Mouse (Mus musculus) forebrain, embryonic 10.5 days (tissue): Measurements from ENCODE around the gene Inpp5e. TPM values are rescaled to one million over a fixed set of nuclear protein-coding genes. Genes with fewer than 3 reads are reported as not detected.

Experiments used
- DNase-seq: peaks from one replicate; pipeline ENCODE4 v3.0.0-alpha.2; 2017; ENCODE audit warnings: low spot score; ENCODE audit errors: extremely low spot score
- H3K27ac ChIP-seq: fragments of 300-500 bp; sonication (generic); 2 replicates; pipeline ENCODE4 v1.5.1; 2016; ENCODE audit warnings: mild to moderate bottlenecking
- H3K27me3 ChIP-seq: fragments of 300-500 bp; sonication (generic); 2 replicates; pipeline ENCODE4 v1.6.1; 2016; ENCODE audit warnings: mild to moderate bottlenecking; ENCODE audit not compliant: poor library complexity, severe bottlenecking
- H3K36me3 ChIP-seq: fragments of 300-500 bp; sonication (generic); replicated peaks from 2 replicates; pipeline ENCODE4 v1.6.1; 2016; ENCODE audit warnings: mild to moderate bottlenecking, moderate library complexity
- H3K4me1 ChIP-seq: fragments of 300-500 bp; sonication (generic); 2 replicates; pipeline ENCODE4 v1.6.1; 2016
- H3K4me3 ChIP-seq: fragments of 300-500 bp; sonication (generic); 2 replicates; pipeline ENCODE4 v1.5.1; 2016; ENCODE audit warnings: mild to moderate bottlenecking, moderate library complexity
- H3K9me3 ChIP-seq: fragments of 300-500 bp; sonication (generic); 2 replicates; pipeline ENCODE4 v1.6.1; 2016; ENCODE audit warnings: mild to moderate bottlenecking, moderate library complexity
- WGBS: fragments of 180-500 bp; shearing (Covaris S2); methylation state at CpG from one replicate; pipeline ENCODE4 v1.1.7; 2016; 5-methylcytosine and 5-hydroxymethylcytosine counted together
- polyA plus RNA-seq: library from polyadenylated mRNA; unstranded; fragments of >200 nt; fragmentation: Nextera tagmentation; extraction: Ambion mirVana; gene quantifications from 2 replicates; pipeline ENCODE4 v1.2.1, GENCODE M21; 2016

Inpp5e gene
- polyA plus RNA-seq: 24.6 and 25.5 TPM in 2 replicates

DNA sequence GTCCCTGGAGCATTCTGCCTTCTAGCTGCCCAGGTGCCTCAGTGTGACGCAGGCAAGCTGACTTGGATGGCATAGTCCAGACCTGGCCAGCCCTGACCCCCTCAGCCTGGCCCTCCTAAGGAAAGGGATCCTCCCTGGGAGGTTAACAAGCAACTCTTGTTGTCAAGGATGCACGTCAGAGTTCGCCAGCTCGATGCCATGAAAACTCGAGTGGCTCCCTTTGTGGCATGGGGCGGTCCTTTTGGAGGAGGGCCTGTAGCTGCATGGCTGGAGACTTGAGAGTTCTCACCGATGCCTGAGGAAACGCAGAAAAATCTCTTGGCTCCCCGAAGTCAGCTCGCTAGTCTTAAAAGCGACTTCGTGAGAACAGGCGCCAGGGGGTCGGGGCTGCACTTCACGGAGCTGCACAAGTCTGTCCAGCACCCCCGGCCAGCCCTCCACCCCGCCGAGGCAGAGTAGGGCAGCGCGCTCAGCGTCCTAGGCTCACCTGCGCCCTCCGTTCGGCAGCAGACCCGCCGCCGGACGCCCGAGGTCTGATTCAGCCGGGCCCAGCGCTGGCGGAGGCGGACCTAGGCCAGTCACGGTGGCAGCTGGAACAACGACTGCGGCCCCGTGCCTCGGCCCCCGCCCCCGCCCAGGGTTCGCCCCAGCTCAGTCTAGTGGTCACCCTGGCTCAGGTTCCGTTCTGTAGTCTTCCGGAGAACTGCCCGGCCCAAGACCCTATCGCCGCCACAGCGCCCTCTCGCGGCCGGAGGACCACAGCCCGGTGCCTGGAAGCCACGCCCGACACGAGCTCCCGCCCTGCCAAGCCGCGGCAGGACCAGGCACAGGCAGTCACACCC, at the start of gene Inpp5e:
TSS of gene Inpp5e (minus strand) at position 689 of the 842 bp plus-strand sequence.
- Histone ChIP-seq H3K27me3 (no peaks in the 10 kb centered on the region), H3K36me3 (peaks cover 67% of the 10 kb centered on the region), H3K27ac (peak within 1 kb of the TSS; percentile 95), H3K9me3 (no peaks in the 10 kb centered on the region), H3K4me1 (peaks cover 49% of the 10 kb centered on the region), H3K4me3 (peak within 1 kb of the TSS; percentile 96)
- DNase-seq: peak; percentile 98
- under 1% methylated on average over 57 of the region's 57 CpGs for WGBS

DNA sequence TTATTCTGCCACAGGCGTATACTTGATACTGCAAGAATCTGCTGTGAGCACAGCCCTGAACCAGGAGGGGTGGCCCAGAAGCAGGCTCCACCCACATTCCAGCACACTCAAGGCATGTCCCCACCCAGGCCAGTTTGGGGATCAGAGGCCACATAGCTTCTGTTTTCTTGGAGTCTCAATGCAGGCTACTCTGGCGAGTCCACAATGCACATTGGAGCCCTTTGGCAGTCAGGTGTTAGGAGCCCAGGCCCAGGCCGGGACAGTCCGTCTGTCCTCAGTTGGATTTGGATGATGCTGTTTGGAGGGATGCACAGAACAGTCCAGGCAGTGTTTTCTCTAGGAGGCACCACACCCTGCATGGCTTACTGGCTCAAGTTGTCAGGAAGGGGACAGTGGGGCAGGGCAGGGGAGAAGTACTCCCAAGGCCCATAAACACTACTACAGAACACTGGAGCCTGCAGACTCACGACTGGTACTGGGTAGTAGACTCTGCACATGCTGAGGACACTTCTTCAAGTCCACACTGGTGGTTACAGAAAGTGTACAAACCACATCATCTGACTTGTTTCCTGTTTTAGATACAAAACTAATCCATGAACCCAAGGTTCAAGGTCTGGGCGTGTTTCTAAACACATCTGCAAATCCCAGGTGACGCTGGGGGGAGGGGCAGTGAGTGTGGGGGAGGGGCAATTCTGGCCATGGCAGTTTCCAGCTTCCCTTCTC, 49.6 kb upstream of the Inpp5e start:
- Histone ChIP-seq H3K9me3 (no peaks in the 10 kb centered on the region), H3K4me1 (peaks cover 29% of the 10 kb centered on the region), H3K36me3 (peaks cover 64% of the 10 kb centered on the region), H3K27me3 (no peaks in the 10 kb centered on the region), H3K27ac (peak overlapping the region; percentile 76), H3K4me3 (peak overlapping the region; percentile 14; the same call in 1 of the 2 replicates)
- 28% methylated on average over 7 of the region's 7 CpGs for WGBS
- peak; percentile 33 for DNase-seq

DNA sequence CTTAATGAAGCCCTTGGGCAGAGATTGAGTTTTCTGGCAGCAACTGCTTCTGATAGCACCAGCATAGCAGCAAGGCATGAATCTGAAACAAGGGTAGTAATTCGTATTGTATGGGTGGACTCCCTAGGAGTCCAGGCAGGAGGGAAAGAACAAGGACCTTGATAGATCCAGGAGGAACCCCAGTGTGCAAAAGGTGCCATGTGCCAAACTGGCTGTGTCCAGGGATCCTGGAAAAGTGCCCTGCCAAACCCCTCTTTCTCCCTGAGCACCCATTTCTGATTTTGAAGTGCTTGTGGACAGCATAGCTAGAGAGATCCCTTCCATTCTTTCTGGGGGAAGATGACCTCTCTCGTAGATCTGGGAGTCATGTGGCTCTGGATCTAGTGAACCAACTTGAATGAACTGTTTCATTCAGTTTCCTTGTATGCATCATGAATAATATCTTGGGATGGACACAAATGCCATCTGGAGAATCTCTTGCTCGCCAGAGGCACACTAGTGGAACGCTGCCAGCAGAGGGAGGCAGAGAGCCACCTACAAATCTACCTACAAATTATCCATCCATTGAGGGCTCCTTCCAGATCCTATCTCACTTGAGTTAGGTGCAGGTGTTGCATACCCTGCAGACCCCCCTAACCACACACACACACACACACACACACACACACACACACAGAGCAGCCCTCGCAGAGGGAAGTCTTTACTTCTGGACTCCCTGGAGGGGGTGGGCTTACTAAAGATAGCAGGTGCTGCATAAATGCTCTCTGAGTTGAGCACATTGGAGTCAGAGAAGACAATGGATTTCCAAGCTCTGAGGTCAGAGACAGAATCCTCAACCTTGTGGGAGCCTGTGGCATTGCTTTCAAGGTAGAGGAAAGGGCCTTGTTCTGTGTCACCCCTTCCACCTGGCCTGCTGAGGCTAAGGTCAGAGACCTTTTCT, 40.4 kb upstream of the Inpp5e start:
- no peaks in the 10 kb centered on the region for H3K9me3 ChIP-seq
- H3K4me1 ChIP-seq: peaks cover 27% of the 10 kb centered on the region
- 0 out of 2 replicates have a peak, but pooled peaks cover 2% of the 10 kb centered on the region for H3K36me3 ChIP-seq
- H3K27ac ChIP-seq: no peak overlapping the region; the same call in 1 of the 2 replicates
- 23% methylated on average over 5 of the region's 5 CpGs for WGBS
- no peak overlapping the region for H3K4me3 ChIP-seq
- H3K27me3 ChIP-seq: no peaks in the 10 kb centered on the region
- peak; percentile 82 for DNase-seq

DNA sequence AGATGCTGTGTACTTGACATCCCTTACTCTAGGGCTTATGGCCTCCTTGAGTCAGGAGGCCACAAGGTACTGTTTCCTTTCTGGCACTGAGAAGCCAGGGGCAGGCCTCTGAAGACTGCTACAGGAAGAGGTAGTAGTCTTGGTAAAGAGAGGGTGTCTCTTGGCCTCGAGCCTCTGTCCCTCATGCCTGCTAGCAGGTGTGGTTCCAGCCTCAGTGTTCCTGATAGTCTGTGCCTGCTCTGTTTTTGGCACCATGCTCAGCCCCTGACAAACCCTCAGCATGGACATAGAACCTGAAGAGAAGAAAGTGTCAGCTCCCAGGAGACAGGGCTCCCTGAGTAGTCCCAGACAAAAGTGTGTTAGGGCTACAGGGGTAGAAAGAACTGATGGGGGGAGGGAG, 38.4 kb upstream of the Inpp5e start:
- H3K27ac ChIP-seq: no peak overlapping the region
- 0 out of 2 replicates have a peak, but pooled peaks cover 2% of the 10 kb centered on the region for H3K36me3 ChIP-seq
- H3K27me3 ChIP-seq: no peaks in the 10 kb centered on the region
- 87% methylated on average over 1 of the region's 1 CpGs for WGBS
- H3K9me3 ChIP-seq: no peaks in the 10 kb centered on the region
- DNase-seq: no peak
- peaks cover 43% of the 10 kb centered on the region for H3K4me1 ChIP-seq
- H3K4me3 ChIP-seq: no peak overlapping the region

GRCm38 (mm10) chr2:26446671-26447070, 37.7 kb upstream of the Inpp5e start:
- DNase-seq: no peak
- Histone ChIP-seq H3K4me1 (peaks cover 43% of the 10 kb centered on the region), H3K4me3 (peak overlapping the region; percentile 75), H3K36me3 (peaks cover 4% of the 10 kb centered on the region), H3K27ac (peak overlapping the region; percentile 87), H3K27me3 (no peaks in the 10 kb centered on the region), H3K9me3 (no peaks in the 10 kb centered on the region)
- WGBS: 80% methylated on average over 4 of the region's 4 CpGs

GRCm38 (mm10) chr2:26445666-26446445, 36.9 kb upstream of the Inpp5e start:
- under 1% methylated on average over 44 of the region's 44 CpGs for WGBS
- Histone ChIP-seq H3K27me3 (no peaks in the 10 kb centered on the region), H3K4me3 (peak overlapping the region; percentile 75), H3K4me1 (peaks cover 43% of the 10 kb centered on the region), H3K36me3 (peaks cover 11% of the 10 kb centered on the region), H3K27ac (peak overlapping the region; percentile 87), H3K9me3 (no peaks in the 10 kb centered on the region)
- peak; percentile 95 for DNase-seq

- Histone ChIP-seq H3K4me1 (peaks cover 43% of the 10 kb centered on the region), H3K27me3 (no peaks in the 10 kb centered on the region), H3K4me3 (peak within 1 kb of the TSS; percentile 75), H3K36me3 (peaks cover 18% of the 10 kb centered on the region), H3K27ac (peak within 1 kb of the TSS; percentile 87), H3K9me3 (no peaks in the 10 kb centered on the region)
- under 1% methylated on average over 61 of the region's 61 CpGs for WGBS
- peak; percentile 100 for DNase-seq
Measured at GRCm38 (mm10) chr2:26444946-26445665, 36.1 kb upstream of the Inpp5e start, which contains the start of gene Sec16a. TSS of gene Sec16a (minus strand) at chr2:26445216.

DNA sequence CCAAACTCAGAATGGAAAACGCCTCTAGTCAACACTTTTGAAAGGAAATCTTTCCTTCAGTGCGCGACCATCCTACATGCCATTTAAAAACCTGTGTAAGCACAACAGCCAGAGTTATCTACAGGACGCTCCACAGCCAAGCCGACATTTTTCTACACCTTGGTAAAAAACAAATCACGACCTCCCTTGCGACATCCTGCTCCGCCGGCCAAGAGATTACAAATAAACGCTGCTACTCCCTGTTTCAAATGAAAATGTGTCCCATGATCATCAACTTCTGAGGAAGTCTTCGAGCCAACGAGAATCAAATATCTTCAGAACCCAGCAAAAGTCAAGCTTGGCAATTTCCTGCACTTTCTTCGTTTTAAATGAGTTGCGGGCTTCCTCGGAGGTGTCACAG, 35.4 kb upstream of the Inpp5e start:
- 8% methylated on average over 15 of the region's 15 CpGs for WGBS
- DNase-seq: no peak
- H3K4me1 ChIP-seq: peaks cover 38% of the 10 kb centered on the region
- no peaks in the 10 kb centered on the region for H3K9me3 ChIP-seq
- H3K36me3 ChIP-seq: peaks cover 26% of the 10 kb centered on the region
- H3K27me3 ChIP-seq: no peaks in the 10 kb centered on the region
- H3K4me3 ChIP-seq: peak overlapping the region; percentile 75
- H3K27ac ChIP-seq: peak overlapping the region; percentile 87

DNA sequence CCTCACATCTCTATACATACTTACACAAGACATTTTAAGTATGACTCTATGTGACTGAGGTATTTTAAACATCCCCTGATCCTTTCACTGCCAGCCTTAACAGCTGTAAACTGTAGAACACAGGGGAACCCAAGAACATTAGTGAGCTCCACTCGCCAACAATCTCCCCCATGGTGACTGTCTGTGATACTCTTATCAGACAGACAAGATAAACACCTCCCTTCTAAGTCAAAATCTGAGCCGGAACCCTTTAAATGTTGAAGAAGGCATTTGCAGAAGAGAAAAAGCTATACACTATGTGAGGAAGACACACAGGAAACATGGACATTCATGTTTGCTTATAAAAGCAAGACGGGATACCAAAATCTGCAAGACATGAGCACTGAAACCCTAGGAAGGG, 34.9 kb upstream of the Inpp5e start:
- H3K27ac ChIP-seq: no peak overlapping the region
- WGBS: 67% methylated on average over 3 of the region's 3 CpGs

DNA sequence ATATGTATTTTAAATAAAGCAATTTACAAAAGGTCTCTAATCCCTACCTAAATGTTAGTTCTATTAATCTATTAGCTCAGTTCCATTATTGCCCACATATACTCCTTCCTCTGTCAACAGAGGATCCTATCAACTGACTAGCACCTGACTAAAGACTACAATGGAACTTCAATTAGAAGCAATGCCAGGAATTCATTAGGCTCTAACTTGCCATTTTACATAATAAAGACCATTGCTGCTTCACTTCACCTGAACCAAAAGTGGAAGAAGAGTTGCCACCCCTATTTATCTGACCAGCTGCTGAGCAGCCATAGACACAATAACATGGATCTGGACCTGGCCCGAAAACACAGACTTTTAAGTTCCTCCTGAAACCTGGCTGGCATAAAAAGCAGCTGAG, 33.8 kb upstream of the Inpp5e start:
- H3K4me3 ChIP-seq: no peak overlapping the region
- H3K27me3 ChIP-seq: no peaks in the 10 kb centered on the region
- H3K4me1 ChIP-seq: peaks cover 42% of the 10 kb centered on the region
- no peaks in the 10 kb centered on the region for H3K9me3 ChIP-seq
- H3K27ac ChIP-seq: no peak overlapping the region
- 64% methylated on average over 1 of the region's 1 CpGs for WGBS
- peaks cover 41% of the 10 kb centered on the region for H3K36me3 ChIP-seq
- no peak for DNase-seq

More for the DNA sequence above, 34.9 kb upstream of the Inpp5e start:
- H3K36me3 ChIP-seq: peaks cover 31% of the 10 kb centered on the region
- H3K27me3 ChIP-seq: no peaks in the 10 kb centered on the region
- peak overlapping the region; percentile 75 for H3K4me3 ChIP-seq
- H3K9me3 ChIP-seq: no peaks in the 10 kb centered on the region
- DNase-seq: no peak
- peaks cover 38% of the 10 kb centered on the region for H3K4me1 ChIP-seq

DNA sequence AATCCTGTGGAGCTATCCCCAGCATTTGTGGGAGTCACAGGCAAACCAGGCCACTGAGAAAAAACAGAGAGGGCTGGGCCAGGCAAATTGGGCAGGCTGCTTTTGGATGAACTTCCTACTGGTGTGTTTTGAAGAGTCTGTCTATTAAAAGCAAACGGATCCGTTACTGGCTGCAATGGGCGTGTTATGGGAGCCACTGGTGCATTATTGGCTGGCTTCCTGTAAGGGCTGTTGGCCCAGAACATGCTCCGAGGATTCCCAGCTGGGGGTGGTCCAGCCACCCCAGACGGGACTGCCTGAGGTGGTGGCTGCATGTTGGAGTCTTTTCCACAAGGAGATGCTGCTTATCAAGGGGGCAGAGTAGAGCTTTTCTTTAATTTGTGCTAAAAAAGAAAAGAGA, 32.7 kb upstream of the Inpp5e start:
- no peak for DNase-seq
- peaks cover 49% of the 10 kb centered on the region for H3K36me3 ChIP-seq

More for the DNA sequence above, 32.7 kb upstream of the Inpp5e start:
- 84% methylated on average over 5 of the region's 5 CpGs for WGBS
- Histone ChIP-seq H3K27me3 (no peaks in the 10 kb centered on the region), H3K4me1 (peaks cover 39% of the 10 kb centered on the region), H3K9me3 (no peaks in the 10 kb centered on the region), H3K4me3 (no peak overlapping the region), H3K27ac (no peak overlapping the region)
